Mouse (Mus musculus) A20 (cell line): ENCODE measurements around the gene Rpl29.

Source experiments
- DNase-seq: peaks from one replicate; pipeline ENCODE4 v3.0.0-alpha.2; 2011; ENCODE audit warnings: low read depth, low spot score

Rpl29 gene

GRCm38 (mm10) chr9:106429221-106430014 lies at the start of gene Rpl29:
TSS of gene Rpl29 (plus strand) at chr9:106429454.
- peak; percentile 97 for DNase-seq

- DNase-seq: no peak
Measured at GRCm38 (mm10) chr9:106386181-106386864, 42.9 kb upstream of the Rpl29 start.

- DNase-seq: no peak
Measured at GRCm38 (mm10) chr9:106392828-106393527, 36.3 kb upstream of the Rpl29 start.

GRCm38 (mm10) chr9:106393548-106393947 lies 35.7 kb upstream of the Rpl29 start:
- no peak for DNase-seq

GRCm38 (mm10) chr9:106394649-106395602 lies 34.3 kb upstream of the Rpl29 start:
- DNase-seq: no peak

- no peak for DNase-seq
Measured at GRCm38 (mm10) chr9:106397733-106398132, 31.5 kb upstream of the Rpl29 start.

- no peak for DNase-seq
Measured at GRCm38 (mm10) chr9:106398667-106399311, 30.5 kb upstream of the Rpl29 start.

GRCm38 (mm10) chr9:106399808-106400207 lies 29.4 kb upstream of the Rpl29 start:
- no peak for DNase-seq

- no peak for DNase-seq
Measured at GRCm38 (mm10) chr9:106402149-106402548, 27.1 kb upstream of the Rpl29 start.

- no peak for DNase-seq
Measured at GRCm38 (mm10) chr9:106402607-106403375, 26.5 kb upstream of the Rpl29 start.

- DNase-seq: no peak
Measured at GRCm38 (mm10) chr9:106405275-106405674, 24.0 kb upstream of the Rpl29 start.

- no peak for DNase-seq
Measured at GRCm38 (mm10) chr9:106406443-106407078, 22.7 kb upstream of the Rpl29 start.

GRCm38 (mm10) chr9:106409096-106409495 lies 20.2 kb upstream of the Rpl29 start:
- no peak for DNase-seq

- no peak for DNase-seq
Measured at GRCm38 (mm10) chr9:106410086-106410650, 19.1 kb upstream of the Rpl29 start.

- DNase-seq: peak; percentile 78
Measured at GRCm38 (mm10) chr9:106411091-106411594, 18.1 kb upstream of the Rpl29 start.

- DNase-seq: no peak
Measured at GRCm38 (mm10) chr9:106411729-106412128, 17.5 kb upstream of the Rpl29 start.

GRCm38 (mm10) chr9:106412210-106412609 lies 17.0 kb upstream of the Rpl29 start:
- no peak for DNase-seq

- no peak for DNase-seq
Measured at GRCm38 (mm10) chr9:106413606-106414005, 15.6 kb upstream of the Rpl29 start.

- DNase-seq: no peak
Measured at GRCm38 (mm10) chr9:106416826-106417225, 12.4 kb upstream of the Rpl29 start.
